In genomic region chr16:91962204-91962893, GRCm38 (mm10) we compare ENCODE assay signal across 7 mouse cellular contexts.
DNase-seq lines count a peak whose midpoint lies in the region; ATAC-seq and TF ChIP-seq lines count a peak whose summit lies in the region.

No protein-coding gene starts in this region.

- ATAC-seq in forebrain, embryonic 12.5 days (ENCODE audit: low FRiP score) = peak; percentile 64
- ATAC-seq in hindbrain, embryonic 14.5 days (ENCODE audit: low FRiP score) = peak; percentile 55
- peak; percentile 77 for ATAC-seq in midbrain, embryonic 16.5 days

- no peak overlapping the region for H3K9ac ChIP-seq in CH12.LX (ENCODE audit: insufficient read depth, low read depth)
- H3K9ac ChIP-seq in forebrain, embryonic 12.5 days = no peak overlapping the region
- H3K9ac ChIP-seq in hindbrain, embryonic 14.5 days = peak overlapping the region; percentile 49
- H3K9ac ChIP-seq in midbrain, embryonic 16.5 days (ENCODE audit: low read depth, low read length) = peak overlapping the region; percentile 2; the same call in 1 of the 2 replicates

- peak overlapping the region; percentile 51; the same call in 1 of the 2 replicates for H3K27ac ChIP-seq in CH12.LX (ENCODE audit: insufficient read depth, low read depth)
- peak overlapping the region; percentile 89 for H3K27ac ChIP-seq in forebrain, embryonic 12.5 days
- peak overlapping the region; percentile 95 for H3K27ac ChIP-seq in hindbrain, embryonic 14.5 days
- peak overlapping the region; percentile 86 for H3K27ac ChIP-seq in midbrain, embryonic 16.5 days (ENCODE audit: low read length)

- dilution Hi-C loops in CH12.LX (cut with MboI; ENCODE audit: extremely low pct_ligation_motif_present, extremely low pct_unique_long_range_greater_than_20kb, low sequenced_read_pairs) = no loop called here

- peak; percentile 52 for TF ChIP-seq EP300 in CH12.LX (IDR thresholded peaks at IDR 0.05; ENCODE audit: low read length)

- H3K27me3 ChIP-seq in CH12.LX (replicated peaks) = no peaks in the 10 kb centered on the region
- H3K27me3 ChIP-seq in forebrain, embryonic 12.5 days = no peaks in the 10 kb centered on the region
- H3K27me3 ChIP-seq in hindbrain, embryonic 14.5 days (ENCODE audit: control insufficient read depth, insufficient read depth, low read length) = no peaks in the 10 kb centered on the region
- H3K27me3 ChIP-seq in midbrain, embryonic 16.5 days (ENCODE audit: control insufficient read depth, insufficient read depth, low read depth, low read length) = no peaks in the 10 kb centered on the region

- H3K4me1 ChIP-seq in CH12.LX (ENCODE audit: control insufficient read depth in 1 of 2, insufficient read depth in 2 of 2) = peaks cover 25 to 43% of the 10 kb centered on the region in 2 experiments
- peaks cover 29% of the 10 kb centered on the region for H3K4me1 ChIP-seq in forebrain, embryonic 12.5 days
- H3K4me1 ChIP-seq in hindbrain, embryonic 14.5 days (replicated peaks; ENCODE audit: control insufficient read depth, insufficient read depth, low read length) = peaks cover 25% of the 10 kb centered on the region
- H3K4me1 ChIP-seq in midbrain, embryonic 16.5 days (ENCODE audit: control insufficient read depth, insufficient read depth, low read length) = peaks cover 28% of the 10 kb centered on the region

- peaks cover 3% of the 10 kb centered on the region for H3K9me3 ChIP-seq in CH12.LX (replicated peaks; ENCODE audit: low read length)
- 0 out of 2 replicates have a peak, but pooled peaks cover 3% of the 10 kb centered on the region for H3K9me3 ChIP-seq in forebrain, embryonic 12.5 days
- no peaks in the 10 kb centered on the region for H3K9me3 ChIP-seq in hindbrain, embryonic 14.5 days (ENCODE audit: control insufficient read depth, low read length)
- H3K9me3 ChIP-seq in midbrain, embryonic 16.5 days (replicated peaks; ENCODE audit: control insufficient read depth, low read length, poor library complexity, severe bottlenecking) = no peaks in the 10 kb centered on the region

- peak overlapping the region; percentile 63 for H3K4me2 ChIP-seq in CH12.LX (ENCODE audit: insufficient read depth, low read depth, poor library complexity, severe bottlenecking)
- peak overlapping the region; percentile 40 for H3K4me2 ChIP-seq in forebrain, embryonic 12.5 days
- H3K4me2 ChIP-seq in hindbrain, embryonic 14.5 days (replicated peaks) = peak overlapping the region; percentile 51
- peak overlapping the region; percentile 46 for H3K4me2 ChIP-seq in midbrain, embryonic 16.5 days (ENCODE audit: low read length)

- peak; percentile 67 for DNase-seq in CH12.LX (ENCODE audit: extremely low read depth)
- DNase-seq in adrenal gland, postnatal 36 days = peak; percentile 79
- peak; percentile 74 for DNase-seq in hindbrain, embryonic 14.5 days (ENCODE audit: low spot score)
- peak; percentile 57 to 66 for DNase-seq in layer of hippocampus, postnatal 36 days
- DNase-seq in testis, postnatal 10 days (ENCODE audit: low spot score) = no peak

- TF ChIP-seq POLR2A in CH12.LX (IDR thresholded peaks at IDR 0.05; ENCODE audit: low read depth, low read length) = no peak

- no peaks in the 10 kb centered on the region for H3K79me2 ChIP-seq in CH12.LX (replicated peaks; ENCODE audit: control insufficient read depth, extremely low read depth, insufficient read depth, poor library complexity, severe bottlenecking)

- no peak for TF ChIP-seq RAD21 in CH12.LX (IDR thresholded peaks at IDR 0.05; ENCODE audit: low read depth, low read length)

- WGBS in forebrain, embryonic 12.5 days = 10% methylated on average over 9 of the region's 9 CpGs
- WGBS in hindbrain, embryonic 14.5 days = 5% methylated on average over 9 of the region's 9 CpGs
- WGBS in midbrain, embryonic 16.5 days = 2% methylated on average over 9 of the region's 9 CpGs

- H3K4me3 ChIP-seq in CH12.LX (replicated peaks in 1 of 3; ENCODE audit: low read depth in 2 of 3, low read length in 2 of 3, poor library complexity in 1 of 3) = peak overlapping the region in 1 of 3 experiments; percentile 42
- H3K4me3 ChIP-seq in forebrain, embryonic 12.5 days (replicated peaks) = no peak overlapping the region
- H3K4me3 ChIP-seq in hindbrain, embryonic 14.5 days (replicated peaks; ENCODE audit: low read length) = peak overlapping the region; percentile 9; the same call in 1 of the 2 replicates
- H3K4me3 ChIP-seq in midbrain, embryonic 16.5 days (ENCODE audit: low read depth, low read length) = no peak overlapping the region

- H3K36me3 ChIP-seq in CH12.LX (replicated peaks in 1 of 2; ENCODE audit: control insufficient read depth in 1 of 2, insufficient read depth in 1 of 2, low read length in 1 of 2) = no peaks in the 10 kb centered on the region
- H3K36me3 ChIP-seq in forebrain, embryonic 12.5 days (replicated peaks) = no peaks in the 10 kb centered on the region
- H3K36me3 ChIP-seq in hindbrain, embryonic 14.5 days (replicated peaks; ENCODE audit: control insufficient read depth, insufficient read depth) = no peaks in the 10 kb centered on the region
- no peaks in the 10 kb centered on the region for H3K36me3 ChIP-seq in midbrain, embryonic 16.5 days (ENCODE audit: control insufficient read depth, insufficient read depth, low read length)

- in situ Hi-C loops in CH12.LX (cut with MboI; ENCODE audit: low pct_ligation_motif_present, low pct_unique_long_range_greater_than_20kb, low sequenced_read_pairs) = no loop called here

- no peak for TF ChIP-seq CTCF in CH12.LX (conservative IDR thresholded peaks at IDR 0.05 in 1 of 2, IDR thresholded peaks at IDR 0.05 in 1 of 2; ENCODE audit: low read depth in 2 of 2, low read length in 2 of 2)

TF ChIP-seq in CH12.LX, 34 proteins besides CTCF, POLR2A, EP300 and RAD21:
- TF ChIP-seq SMC3 (IDR thresholded peaks at IDR 0.05; ENCODE audit: low read depth, low read length) (no peak), ELF1 (IDR thresholded peaks at IDR 0.05; ENCODE audit: low read depth, low read length) (0 out of 2 replicates have a peak, but pooled peaks have one; percentile 8), HCFC1 (IDR thresholded peaks at IDR 0.05; ENCODE audit: low read depth, low read length) (no peak), ETS1 (conservative IDR thresholded peaks at IDR 0.05; ENCODE audit: low read depth, low read length) (peak; percentile 78), IRF4 (IDR thresholded peaks at IDR 0.05; ENCODE audit: low read depth, low read length) (peak; percentile 80), UBTF (IDR thresholded peaks at IDR 0.05; ENCODE audit: low read depth, low read length) (0 out of 2 replicates have a peak, but pooled peaks have one; percentile 17), JUN (IDR thresholded peaks at IDR 0.05; ENCODE audit: insufficient read depth, low read depth, low read length) (peak; percentile 41), USF1 (IDR thresholded peaks at IDR 0.05; ENCODE audit: low read depth, low read length) (peak; percentile 83), ZNF384 (IDR thresholded peaks at IDR 0.05; ENCODE audit: low read depth, low read length) (peak; percentile 95), MAX (IDR thresholded peaks at IDR 0.05; ENCODE audit: low read length) (peak; percentile 75), MAFK (IDR thresholded peaks at IDR 0.05; ENCODE audit: insufficient replicate concordance, low read length) (peak; percentile 36; the same call in 1 of the 2 replicates), POLR2AphosphoS2 (IDR thresholded peaks at IDR 0.05; ENCODE audit: low read depth, low read length) (no peak), PAX5 (IDR thresholded peaks at IDR 0.05; ENCODE audit: low read length) (no peak), GABPA (IDR thresholded peaks at IDR 0.05; ENCODE audit: insufficient replicate concordance, low read depth, low read length) (no peak), MYC (IDR thresholded peaks at IDR 0.05; ENCODE audit: low read depth, low read length) (no peak), ZC3H11A (IDR thresholded peaks at IDR 0.05; ENCODE audit: low read depth, low read length) (no peak), KAT2A (IDR thresholded peaks at IDR 0.05; ENCODE audit: insufficient replicate concordance, low read length) (no peak), E2F4 (IDR thresholded peaks at IDR 0.05; ENCODE audit: insufficient replicate concordance, low read depth, low read length) (no peak), MEF2A (IDR thresholded peaks at IDR 0.05; ENCODE audit: borderline replicate concordance, low read depth, low read length) (no peak), NELFE (IDR thresholded peaks at IDR 0.05; ENCODE audit: low read depth, low read length) (no peak), NRF1 (IDR thresholded peaks at IDR 0.05; ENCODE audit: low read depth, low read length) (no peak), RCOR1 (conservative IDR thresholded peaks at IDR 0.05; ENCODE audit: low read depth, low read length) (peak; percentile 59; the same call in 1 of the 2 replicates), TCF12 (IDR thresholded peaks at IDR 0.05; ENCODE audit: low read depth, low read length) (no peak), ZMIZ1 (IDR thresholded peaks at IDR 0.05; ENCODE audit: low read depth, low read length) (no peak), SIN3A (IDR thresholded peaks at IDR 0.05; ENCODE audit: low read length) (peak; percentile 53; the same call in 1 of the 2 replicates), TBP (conservative IDR thresholded peaks at IDR 0.05; ENCODE audit: low read depth, low read length) (no peak), MAZ (IDR thresholded peaks at IDR 0.05; ENCODE audit: low read depth, low read length) (0 out of 2 replicates have a peak, but pooled peaks have one; percentile 47), MXI1 (IDR thresholded peaks at IDR 0.05; ENCODE audit: low read depth, low read length) (peak; percentile 41; the same call in 1 of the 2 replicates), BHLHE40 (IDR thresholded peaks at IDR 0.05; ENCODE audit: low read depth, low read length) (peak; percentile 94), JUND (conservative IDR thresholded peaks at IDR 0.05; ENCODE audit: low read depth, low read length) (peak; percentile 67), USF2 (conservative IDR thresholded peaks at IDR 0.05; ENCODE audit: low read depth, low read length) (peak; percentile 69)

Comparison
In these comparisons a context has a peak if more than half of its experiments do, and no peak if none do; other contexts are left out.
1. H3K9ac ChIP-seq: peak in hindbrain, embryonic 14.5 days (single experiment) and midbrain, embryonic 16.5 days (single experiment); none in CH12.LX (single experiment) and forebrain, embryonic 12.5 days (single experiment).
2. Peak in every context shown above with its lines, with median percentiles within 50 percentile points of each other: H3K27ac ChIP-seq, H3K4me2 ChIP-seq and ATAC-seq.